Mouse (Mus musculus) heart, adult 2 months (tissue): ENCODE results near the gene Psg20.

Experiments used
- CTCF ChIP-seq: fragments of 200-600 bp; IDR thresholded peaks from 2 replicates; pipeline ENCODE4 v1.8.1; 2022; ENCODE audit warnings: antibody characterized with exemption, mild to moderate bottlenecking, moderate library complexity
- EP300 ChIP-seq: fragments of 200-500 bp; IDR thresholded peaks from 2 replicates; pipeline ENCODE4 v1.6.1; 2011; ENCODE audit warnings: low read depth, low read length, control low read depth; ENCODE audit not compliant: insufficient read depth

GRCm38 (mm10) chr7:18685586-18685985 lies 399 bp downstream of the Psg20 start:
- no peak for TF ChIP-seq CTCF
- TF ChIP-seq EP300: no peak
